Mouse (Mus musculus): Measurements from ENCODE around the gene Sat2. TPM values are rescaled to one million over a fixed set of nuclear protein-coding genes. Genes with fewer than 3 reads are reported as not detected.

The Sat2 gene
- polyA plus RNA-seq, 1 experiment from 2014 or later, result 10.2 TPM

DNA sequence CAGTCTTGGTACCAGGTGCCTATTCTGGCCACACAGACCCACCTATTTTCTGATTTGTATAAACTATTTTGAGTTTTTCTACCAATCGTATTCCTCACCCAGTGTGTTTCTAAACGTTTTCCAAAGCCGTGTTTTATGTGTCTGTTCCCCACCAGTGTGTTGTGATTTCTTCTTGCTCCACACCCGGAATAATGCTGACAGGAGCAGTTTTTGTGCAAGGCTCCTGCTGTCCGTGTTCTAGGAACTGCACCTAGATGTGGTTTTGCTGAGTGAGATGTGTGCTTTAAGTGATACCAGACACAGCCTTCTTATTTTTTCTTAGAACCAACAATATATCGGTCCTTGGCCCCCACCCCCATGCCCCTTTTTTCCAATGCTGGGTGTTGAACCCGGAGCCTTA is 37.8 kb upstream of the Sat2 start:
- Histone ChIP-seq H3K27ac (replicated peaks) (peak overlapping the region; percentile 88), H3K4me1 (replicated peaks) (peaks cover 76% of the 10 kb centered on the region), H3K4me2 (no peak overlapping the region)

DNA sequence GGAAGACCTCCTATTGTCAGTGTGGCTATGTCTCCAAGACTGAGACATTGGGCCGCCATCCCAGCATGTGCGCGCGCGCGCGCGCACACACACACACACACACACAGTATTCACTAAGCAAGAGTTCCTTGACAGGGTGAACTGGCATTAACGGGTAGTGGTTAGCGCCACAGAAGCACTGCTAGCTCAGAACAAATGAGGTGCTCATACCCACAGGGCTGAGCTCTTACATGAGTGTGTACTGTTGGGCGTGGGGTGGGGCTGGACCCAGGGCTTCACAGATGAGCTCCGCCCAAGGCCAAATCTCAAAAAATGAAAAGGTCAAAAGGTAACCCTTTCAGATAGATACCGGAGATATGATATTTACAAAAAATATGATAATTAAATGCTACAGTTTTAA is 36.9 kb upstream of the Sat2 start:
- Histone ChIP-seq H3K4me2 (peak overlapping the region; percentile 56), H3K36me3 (replicated peaks) (peaks cover 36% of the 10 kb centered on the region), H3K9me3 (replicated peaks) (no peaks in the 10 kb centered on the region), H3K27me3 (no peaks in the 10 kb centered on the region), H3K4me3 (replicated peaks) (no peak overlapping the region), H3K9ac (peak overlapping the region; percentile 28; the same call in 1 of the 2 replicates), H3K27ac (replicated peaks) (peak overlapping the region; percentile 88), H3K4me1 (replicated peaks) (peaks cover 79% of the 10 kb centered on the region)
- ATAC-seq (ENCODE audit: insufficient read depth), result no peak
- 79% methylated on average over 13 of the region's 13 CpGs for WGBS (ENCODE audit: insufficient replicate concordance)

More for the DNA sequence above, 37.8 kb upstream of the Sat2 start:
- Histone ChIP-seq H3K27me3 (no peaks in the 10 kb centered on the region), H3K9ac (0 out of 2 replicates have a peak overlapping the region, but pooled peaks have one; percentile 28), H3K9me3 (replicated peaks) (no peaks in the 10 kb centered on the region), H3K36me3 (replicated peaks) (peaks cover 28% of the 10 kb centered on the region), H3K4me3 (replicated peaks) (no peak overlapping the region)
- WGBS (ENCODE audit: insufficient replicate concordance), result 60% methylated on average over 7 of the region's 7 CpGs
- ATAC-seq (ENCODE audit: insufficient read depth), result no peak

DNA sequence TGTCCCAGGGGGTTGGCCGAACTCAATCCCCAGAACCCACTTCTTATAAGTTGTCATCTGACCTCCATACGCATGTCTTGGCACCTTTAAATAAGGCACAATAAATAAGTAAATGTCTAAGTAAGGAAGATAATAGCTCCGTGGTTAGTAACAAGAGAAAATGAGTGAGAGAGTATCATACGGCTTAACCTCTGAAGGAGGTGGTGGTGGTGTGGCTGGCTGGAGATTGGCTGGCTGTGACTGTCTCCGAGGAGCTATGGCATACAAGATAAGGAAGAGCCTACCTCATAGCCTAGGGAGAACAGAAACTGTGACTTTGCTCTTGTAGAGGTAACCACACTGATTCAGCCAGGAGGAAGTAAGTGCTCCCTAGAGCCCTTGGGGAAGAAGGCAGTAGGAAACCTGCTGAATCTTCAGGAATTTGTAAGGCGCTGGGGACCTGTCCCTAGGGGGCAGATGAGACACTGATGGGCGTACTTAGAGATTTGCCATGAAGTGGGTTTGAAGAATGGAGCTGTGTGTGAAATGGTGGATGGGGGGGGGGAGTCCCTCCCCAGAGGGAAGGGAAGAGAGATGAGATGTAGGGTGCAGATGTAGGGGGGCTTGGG is 36.0 kb upstream of the Sat2 start:
- WGBS (ENCODE audit: insufficient replicate concordance), result 22% methylated on average over 7 of the region's 7 CpGs
- Histone ChIP-seq H3K27me3 (no peaks in the 10 kb centered on the region), H3K9ac (peak overlapping the region; percentile 26; the same call in 1 of the 2 replicates), H3K36me3 (replicated peaks) (peaks cover 45% of the 10 kb centered on the region), H3K4me3 (replicated peaks) (peak overlapping the region; percentile 26), H3K9me3 (replicated peaks) (no peaks in the 10 kb centered on the region), H3K4me1 (replicated peaks) (peaks cover 87% of the 10 kb centered on the region), H3K4me2 (peak overlapping the region; percentile 56), H3K27ac (replicated peaks) (peak overlapping the region; percentile 88)
- peak; percentile 64 for ATAC-seq (ENCODE audit: insufficient read depth)

DNA sequence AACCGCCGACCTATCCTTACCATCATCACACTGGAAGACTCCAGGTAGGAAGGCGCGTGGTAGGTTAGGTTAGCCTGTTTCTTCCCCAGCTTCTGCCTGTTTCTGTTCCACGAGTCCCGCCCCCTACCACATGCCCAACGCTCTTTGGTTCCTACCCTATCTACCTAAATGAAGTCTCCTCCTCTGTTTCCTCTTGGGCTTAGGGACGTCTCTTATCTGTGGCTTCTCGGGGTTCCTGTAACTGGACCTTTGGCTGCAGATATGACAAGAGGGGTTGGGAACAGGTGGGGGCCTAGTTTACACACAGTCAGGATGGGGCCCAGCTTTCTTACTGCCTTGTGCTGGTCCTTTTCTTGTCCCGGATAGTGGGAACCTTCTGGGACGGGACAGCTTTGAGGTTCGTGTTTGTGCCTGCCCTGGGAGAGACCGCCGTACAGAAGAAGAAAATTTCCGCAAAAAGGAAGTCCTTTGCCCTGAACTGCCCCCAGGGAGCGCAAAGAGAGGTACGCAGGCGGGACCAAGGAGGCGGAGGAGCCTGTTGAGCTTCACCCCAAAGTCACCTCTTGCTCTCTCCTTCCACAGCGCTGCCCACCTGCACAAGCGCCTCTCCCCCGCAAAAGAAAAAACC is 32.5 kb upstream of the Sat2 start:
- Histone ChIP-seq H3K27ac (replicated peaks) (peak overlapping the region; percentile 88), H3K36me3 (replicated peaks) (peaks cover 54% of the 10 kb centered on the region), H3K9me3 (replicated peaks) (no peaks in the 10 kb centered on the region), H3K4me3 (replicated peaks) (0 out of 2 replicates have a peak overlapping the region, but pooled peaks have one; percentile 6), H3K4me1 (replicated peaks) (peaks cover 89% of the 10 kb centered on the region), H3K4me2 (peak overlapping the region; percentile 57), H3K9ac (peak overlapping the region; percentile 14), H3K27me3 (no peaks in the 10 kb centered on the region)
- WGBS (ENCODE audit: insufficient replicate concordance), result 40% methylated on average over 22 of the region's 22 CpGs
- ATAC-seq (ENCODE audit: insufficient read depth), result peak; percentile 74

DNA sequence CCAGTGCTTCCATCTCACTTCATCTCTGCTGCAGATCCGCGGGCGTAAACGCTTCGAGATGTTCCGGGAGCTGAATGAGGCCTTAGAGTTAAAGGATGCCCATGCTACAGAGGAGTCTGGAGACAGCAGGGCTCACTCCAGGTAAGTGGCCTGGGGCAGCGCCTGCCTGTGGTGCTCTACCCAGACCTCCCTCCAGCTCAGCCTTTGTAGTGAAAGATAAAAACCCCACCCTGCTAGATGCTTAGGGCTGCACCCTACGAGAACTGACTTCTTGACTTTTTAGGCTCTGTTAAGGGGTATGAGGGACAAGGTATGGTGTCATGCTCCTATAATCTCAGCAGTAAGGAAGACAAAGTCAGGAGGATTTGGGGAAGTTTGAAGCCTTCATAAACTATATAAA is 31.2 kb upstream of the Sat2 start:
- Histone ChIP-seq H3K4me1 (replicated peaks) (peaks cover 76% of the 10 kb centered on the region), H3K27me3 (no peaks in the 10 kb centered on the region), H3K27ac (replicated peaks) (peak overlapping the region; percentile 88), H3K4me3 (replicated peaks) (no peak overlapping the region), H3K4me2 (peak overlapping the region; percentile 57), H3K9ac (peak overlapping the region; percentile 14), H3K36me3 (replicated peaks) (peaks cover 54% of the 10 kb centered on the region), H3K9me3 (replicated peaks) (no peaks in the 10 kb centered on the region)
- WGBS (ENCODE audit: insufficient replicate concordance), result 70% methylated on average over 8 of the region's 8 CpGs
- peak; percentile 40; the same call in 1 of the 2 replicates for ATAC-seq (ENCODE audit: insufficient read depth)

DNA sequence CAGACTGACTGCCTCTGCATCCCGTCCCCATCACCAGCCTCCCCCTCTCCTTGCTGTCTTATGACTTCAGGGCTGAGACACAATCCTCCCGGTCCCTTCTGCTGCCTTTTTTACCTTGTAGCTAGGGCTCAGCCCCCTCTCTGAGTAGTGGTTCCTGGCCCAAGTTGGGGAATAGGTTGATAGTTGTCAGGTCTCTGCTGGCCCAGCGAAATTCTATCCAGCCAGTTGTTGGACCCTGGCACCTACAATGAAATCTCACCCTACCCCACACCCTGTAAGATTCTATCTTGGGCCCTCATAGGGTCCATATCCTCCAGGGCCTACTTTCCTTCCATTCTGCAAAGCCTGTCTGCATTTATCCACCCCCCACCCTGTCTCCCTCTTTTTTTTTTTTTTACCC is 30.4 kb upstream of the Sat2 start:
- no peak overlapping the region for H3K4me3 ChIP-seq (replicated peaks)

DNA sequence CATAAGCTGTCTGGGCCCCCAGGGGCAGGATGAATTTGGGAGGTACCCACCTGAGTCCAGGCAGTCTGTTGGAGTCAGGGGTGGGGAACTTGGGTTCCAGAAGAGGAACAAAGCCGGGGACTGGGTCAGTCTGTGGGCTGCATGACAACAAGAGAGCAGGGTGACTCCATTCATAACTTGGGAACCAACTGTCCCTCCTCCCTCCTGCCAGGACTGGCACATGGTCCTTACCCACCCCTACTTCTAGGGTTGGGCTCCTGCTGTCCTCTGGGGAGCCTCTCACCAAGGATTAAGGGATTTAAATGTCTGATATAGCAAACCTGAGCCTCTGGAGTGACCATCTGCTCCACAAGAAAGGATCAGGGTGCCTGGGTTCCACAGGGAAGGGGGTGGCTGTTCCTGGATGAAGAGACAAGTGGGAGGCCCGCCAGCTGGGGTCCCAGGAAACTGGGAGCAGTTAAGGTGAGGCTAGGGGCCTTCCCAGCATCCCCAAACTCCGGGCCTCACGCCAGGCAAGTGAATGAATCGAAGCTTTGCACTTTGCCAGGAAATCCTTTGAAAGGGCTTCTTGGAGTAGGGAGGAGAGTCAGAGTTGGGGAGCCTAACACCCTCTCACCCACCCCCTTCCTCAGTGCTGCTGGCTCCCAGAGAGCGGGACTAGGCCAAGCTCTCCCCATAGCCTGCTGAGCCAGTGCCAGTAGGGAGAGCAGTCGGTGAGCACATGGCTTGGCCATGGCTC is 29.8 kb upstream of the Sat2 start:
- Histone ChIP-seq H3K27ac (replicated peaks) (peak overlapping the region; percentile 68), H3K9ac (peak overlapping the region; percentile 9; the same call in 1 of the 2 replicates), H3K4me3 (replicated peaks) (no peak overlapping the region), H3K9me3 (replicated peaks) (no peaks in the 10 kb centered on the region), H3K4me2 (no peak overlapping the region), H3K27me3 (no peaks in the 10 kb centered on the region), H3K4me1 (replicated peaks) (peaks cover 62% of the 10 kb centered on the region), H3K36me3 (replicated peaks) (peaks cover 50% of the 10 kb centered on the region)
- no peak for ATAC-seq (ENCODE audit: insufficient read depth)
- 75% methylated on average over 7 of the region's 7 CpGs for WGBS (ENCODE audit: insufficient replicate concordance)

More for the DNA sequence above, 30.4 kb upstream of the Sat2 start:
- Histone ChIP-seq H3K4me1 (replicated peaks) (peaks cover 68% of the 10 kb centered on the region), H3K36me3 (replicated peaks) (peaks cover 54% of the 10 kb centered on the region), H3K9me3 (replicated peaks) (no peaks in the 10 kb centered on the region), H3K4me2 (no peak overlapping the region), H3K27ac (replicated peaks) (peak overlapping the region; percentile 88), H3K27me3 (no peaks in the 10 kb centered on the region), H3K9ac (peak overlapping the region; percentile 8; the same call in 1 of the 2 replicates)
- ATAC-seq (ENCODE audit: insufficient read depth), result no peak
- WGBS (ENCODE audit: insufficient replicate concordance), result 86% methylated on average over 3 of the region's 3 CpGs

DNA sequence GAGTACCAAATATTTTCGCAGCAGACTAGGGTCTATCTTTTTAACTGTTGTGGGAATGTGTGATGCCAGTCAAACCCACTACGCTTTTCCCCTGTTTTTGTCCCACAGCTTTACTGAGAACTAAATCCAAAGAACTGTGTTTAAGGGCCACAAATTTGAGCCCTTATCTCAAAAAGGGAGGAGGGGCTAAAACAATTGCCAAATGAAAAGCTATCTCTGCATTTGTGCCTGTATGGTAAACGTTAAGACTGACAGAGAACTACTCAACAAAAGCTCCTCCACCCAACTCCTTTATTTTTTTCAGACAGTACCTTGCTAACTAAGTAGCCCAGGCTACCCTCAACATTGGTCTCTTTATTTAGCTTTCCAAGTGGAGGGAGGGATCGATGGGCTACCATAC is 29.0 kb upstream of the Sat2 start:
- H3K4me2 ChIP-seq, result no peak overlapping the region
- WGBS (ENCODE audit: insufficient replicate concordance), result 58% methylated on average over 4 of the region's 4 CpGs
- no peaks in the 10 kb centered on the region for H3K9me3 ChIP-seq (replicated peaks)
- H3K4me3 ChIP-seq (replicated peaks), result no peak overlapping the region
- H3K27me3 ChIP-seq, result no peaks in the 10 kb centered on the region
- peaks cover 43% of the 10 kb centered on the region for H3K36me3 ChIP-seq (replicated peaks)
- no peak overlapping the region for H3K9ac ChIP-seq
- peak overlapping the region; percentile 68 for H3K27ac ChIP-seq (replicated peaks)
- H3K4me1 ChIP-seq (replicated peaks), result peaks cover 55% of the 10 kb centered on the region
- ATAC-seq (ENCODE audit: insufficient read depth), result no peak

DNA sequence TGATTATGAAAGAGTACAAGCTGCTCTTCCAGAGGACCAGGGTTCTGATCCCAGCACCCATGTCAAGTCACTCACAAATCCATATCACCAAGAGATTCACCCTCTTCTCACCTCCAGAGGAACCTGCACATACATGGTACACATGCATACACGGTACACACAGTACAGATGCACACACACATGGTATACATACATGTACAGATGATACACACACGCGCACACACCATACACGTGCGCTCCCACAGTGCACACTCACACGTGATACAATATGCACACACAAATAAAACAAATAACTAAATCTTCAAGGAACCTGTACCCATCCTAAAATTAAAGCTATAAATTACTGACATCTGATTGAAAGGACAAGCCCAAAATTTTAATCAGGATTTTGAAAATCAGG is 27.0 kb upstream of the Sat2 start:
- 86% methylated on average over 6 of the region's 6 CpGs for WGBS (ENCODE audit: insufficient replicate concordance)
- Histone ChIP-seq H3K4me2 (no peak overlapping the region), H3K4me1 (replicated peaks) (peaks cover 48% of the 10 kb centered on the region), H3K9me3 (replicated peaks) (no peaks in the 10 kb centered on the region), H3K9ac (no peak overlapping the region), H3K27me3 (no peaks in the 10 kb centered on the region), H3K36me3 (replicated peaks) (peaks cover 23% of the 10 kb centered on the region), H3K4me3 (replicated peaks) (no peak overlapping the region), H3K27ac (replicated peaks) (no peak overlapping the region)
- ATAC-seq (ENCODE audit: insufficient read depth), result no peak

DNA sequence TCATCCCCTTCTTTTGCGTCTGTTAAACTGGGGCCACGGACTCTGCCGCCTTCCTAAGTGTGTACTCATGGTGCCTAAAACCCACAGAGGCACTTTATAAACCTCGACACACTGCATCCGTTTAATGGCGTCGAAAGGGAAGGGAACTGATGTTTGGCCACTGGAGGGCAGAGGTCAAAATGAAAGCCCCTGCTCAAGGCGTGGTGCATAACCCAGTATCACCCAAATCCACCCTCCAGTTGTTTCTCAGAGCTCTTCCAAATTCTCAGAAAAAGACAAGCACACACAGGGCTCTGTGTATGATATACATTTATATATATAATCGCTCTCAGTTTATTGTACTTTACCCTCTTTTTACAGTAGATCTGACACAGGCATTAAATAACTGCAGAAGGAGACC is 22.4 kb upstream of the Sat2 start:
- H3K27me3 ChIP-seq, result peaks cover 4% of the 10 kb centered on the region; the same call in 1 of the 2 replicates
- peaks cover 59% of the 10 kb centered on the region for H3K4me1 ChIP-seq (replicated peaks)
- H3K9ac ChIP-seq, result 0 out of 2 replicates have a peak overlapping the region, but pooled peaks have one; percentile 33
- H3K36me3 ChIP-seq (replicated peaks), result peaks cover 3% of the 10 kb centered on the region
- ATAC-seq (ENCODE audit: insufficient read depth), result peak; percentile 62
- H3K4me2 ChIP-seq, result peak overlapping the region; percentile 43
- peak overlapping the region; percentile 63 for H3K27ac ChIP-seq (replicated peaks)
- WGBS (ENCODE audit: insufficient replicate concordance), result 14% methylated on average over 9 of the region's 9 CpGs
- no peaks in the 10 kb centered on the region for H3K9me3 ChIP-seq (replicated peaks)
- H3K4me3 ChIP-seq (replicated peaks), result no peak overlapping the region

DNA sequence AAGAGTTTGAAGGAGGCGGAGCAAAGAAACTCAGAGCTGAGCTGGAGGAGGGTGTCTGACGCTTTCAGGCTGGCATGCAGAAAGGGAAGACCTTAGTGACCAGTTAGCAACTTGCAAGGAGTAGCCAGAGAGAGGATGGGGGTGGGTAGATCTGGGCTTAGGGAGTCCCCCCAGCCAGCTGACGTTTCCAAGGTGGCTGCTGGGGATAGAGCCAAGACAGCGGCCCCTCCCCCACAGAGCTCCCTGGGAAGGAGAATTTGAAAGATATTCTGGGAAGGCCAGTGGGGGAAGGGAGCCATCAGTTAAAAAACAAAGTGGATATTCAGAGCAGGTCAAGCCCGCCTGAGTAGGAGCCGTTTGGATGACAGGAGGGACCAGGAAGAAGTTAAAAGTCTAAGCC is 21.7 kb upstream of the Sat2 start:
- peak overlapping the region; percentile 63 for H3K27ac ChIP-seq (replicated peaks)
- H3K36me3 ChIP-seq (replicated peaks), result peaks cover 3% of the 10 kb centered on the region
- peak overlapping the region; percentile 33; the same call in 1 of the 2 replicates for H3K9ac ChIP-seq
- H3K27me3 ChIP-seq, result peaks cover 9% of the 10 kb centered on the region; the same call in 1 of the 2 replicates
- peaks cover 66% of the 10 kb centered on the region for H3K4me1 ChIP-seq (replicated peaks)
- H3K9me3 ChIP-seq (replicated peaks), result no peaks in the 10 kb centered on the region
- 0 out of 2 replicates have a peak overlapping the region, but pooled peaks have one; percentile 6 for H3K4me3 ChIP-seq (replicated peaks)
- 31% methylated on average over 6 of the region's 6 CpGs for WGBS (ENCODE audit: insufficient replicate concordance)
- ATAC-seq (ENCODE audit: insufficient read depth), result no peak
- peak overlapping the region; percentile 43 for H3K4me2 ChIP-seq

Measured in liver, embryonic 15.5 days (tissue).